Mouse (Mus musculus) lung, embryonic 15.5 days (tissue): Measurements from ENCODE around the gene Maats1. TPM values are rescaled to one million over a fixed set of nuclear protein-coding genes. Genes with fewer than 3 reads are reported as not detected.
A peak's percentile ranks its signal among the peaks of the same experiment; 100 is the strongest.

Source experiments
- ATAC-seq: fragments of 200-750 bp; cut with Nextera tagmentation; 2 replicates; pipeline ENCODE4 v1.8.0; 2017; ENCODE audit warnings: moderate number of reproducible peaks, borderline replicate concordance; ENCODE audit not compliant: low FRiP score, low TSS enrichment; ENCODE audit errors: extremely low read depth
- H3K27ac ChIP-seq: fragments of 300-500 bp; sonication (generic); 2 replicates; pipeline ENCODE4 v1.5.1; 2015; ENCODE audit warnings: moderate library complexity, mild to moderate bottlenecking, inconsistent platforms
- H3K27me3 ChIP-seq: fragments of 300-500 bp; sonication (generic); 2 replicates; pipeline ENCODE4 v1.6.1; 2015; ENCODE audit warnings: inconsistent platforms
- H3K36me3 ChIP-seq: fragments of 300-500 bp; sonication (generic); 2 replicates; pipeline ENCODE4 v1.6.1; 2015; ENCODE audit warnings: inconsistent platforms
- H3K4me1 ChIP-seq: fragments of 300-500 bp; sonication (generic); 2 replicates; pipeline ENCODE4 v1.6.1; 2015; ENCODE audit warnings: inconsistent platforms
- H3K4me2 ChIP-seq: fragments of 300-500 bp; sonication (generic); 2 replicates; pipeline ENCODE4 v1.6.1; 2015; ENCODE audit warnings: inconsistent platforms, mild to moderate bottlenecking, moderate library complexity
- H3K4me3 ChIP-seq: fragments of 300-500 bp; sonication (generic); 2 replicates; pipeline ENCODE4 v1.5.1; 2015; ENCODE audit warnings: mild to moderate bottlenecking, inconsistent platforms
- H3K9ac ChIP-seq: fragments of 300-500 bp; sonication (generic); 2 replicates; pipeline ENCODE4 v1.6.1; 2015; ENCODE audit warnings: inconsistent platforms
- H3K9me3 ChIP-seq: fragments of 300-500 bp; sonication (generic); 2 replicates; pipeline ENCODE4 v1.6.1; 2016; ENCODE audit warnings: inconsistent platforms
- WGBS: fragments of 180-500 bp; shearing (Covaris S2); methylation state at CpG from one replicate; pipeline ENCODE4 v1.1.7; 2015; 5-methylcytosine and 5-hydroxymethylcytosine counted together
- polyA plus RNA-seq: library from polyadenylated mRNA; unstranded; fragments of >200 nt; fragmentation: Nextera tagmentation; extraction: Ambion mirVana; gene quantifications from 2 replicates; pipeline ENCODE4 v1.2.1, GENCODE M21; 2015

Maats1 gene
- polyA plus RNA-seq, 1 experiment from 2014 or later = 0.65 TPM

DNA sequence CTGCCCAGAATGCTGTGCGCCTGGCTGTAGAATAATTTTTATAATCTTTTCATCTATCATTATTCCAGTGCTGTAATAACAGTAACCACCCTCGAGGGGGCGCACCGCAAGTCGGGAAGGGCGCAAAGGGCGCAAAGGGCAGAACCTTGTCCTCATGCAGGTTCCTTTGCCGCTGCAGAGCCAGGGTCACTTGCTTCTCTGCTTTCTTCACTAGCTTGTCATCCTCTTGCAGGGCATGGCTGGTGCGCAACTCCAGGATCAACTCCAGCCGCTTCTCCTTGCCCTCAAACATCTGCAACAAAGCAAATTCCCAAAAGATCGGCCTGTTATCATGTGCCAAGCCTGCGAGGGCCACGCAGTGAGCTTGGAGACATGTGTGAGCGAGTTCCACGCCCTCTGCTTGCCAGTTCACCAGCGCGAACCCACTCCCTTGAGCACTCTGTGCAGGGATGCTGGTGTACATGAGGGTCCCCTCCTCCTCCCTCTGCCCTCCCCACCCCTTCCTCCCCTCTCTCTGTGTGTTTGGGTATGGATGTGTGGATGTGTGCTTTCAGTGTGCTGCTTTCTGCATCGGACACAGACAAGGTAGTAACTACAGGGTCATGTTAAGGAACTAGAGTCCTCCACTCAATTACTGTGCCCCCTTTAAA is 35.2 kb downstream of the Maats1 start:
- H3K4me1 ChIP-seq = peaks cover 14% of the 10 kb centered on the region

DNA sequence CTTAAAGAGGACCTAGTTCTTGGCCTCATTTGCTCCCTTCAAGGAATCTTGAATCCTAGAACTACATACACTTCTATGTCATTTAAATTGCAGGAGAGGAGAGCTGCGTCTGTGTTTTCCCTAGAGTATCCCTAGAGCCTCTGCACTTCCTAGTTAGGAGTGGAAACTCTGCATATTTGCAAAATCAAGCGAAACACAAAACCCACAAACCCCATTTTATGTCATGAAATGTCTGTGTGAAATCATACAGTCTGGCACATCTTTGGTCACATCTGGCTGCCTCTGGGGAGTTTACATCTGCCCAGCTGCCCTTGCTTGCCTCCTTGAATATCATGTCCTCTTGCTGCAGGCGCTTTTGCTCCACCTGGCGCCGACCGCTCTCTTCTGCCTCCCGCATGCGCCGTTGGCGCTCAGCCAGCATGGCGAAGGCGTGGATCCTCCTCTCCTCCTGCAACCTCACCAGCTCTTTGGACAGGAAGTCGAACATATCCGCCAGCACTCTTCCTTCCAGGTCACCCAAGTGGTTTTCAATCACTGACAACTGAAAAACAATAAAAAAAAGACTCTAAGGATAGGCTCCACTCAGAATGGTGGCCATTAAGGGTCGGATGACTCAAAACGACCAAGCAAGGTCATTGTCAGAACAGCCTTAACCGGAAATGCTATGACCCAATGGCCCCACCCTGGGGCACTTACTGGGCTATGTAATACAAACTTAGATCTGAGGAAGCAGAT is 37.3 kb downstream of the Maats1 start:
- no peaks in the 10 kb centered on the region for H3K9me3 ChIP-seq
- WGBS = 47% methylated on average over 17 of the region's 17 CpGs
- H3K27me3 ChIP-seq = no peaks in the 10 kb centered on the region
- H3K9ac ChIP-seq = no peak overlapping the region
- ATAC-seq = peak; percentile 74
- no peak overlapping the region for H3K27ac ChIP-seq
- no peaks in the 10 kb centered on the region for H3K36me3 ChIP-seq
- peaks cover 14% of the 10 kb centered on the region for H3K4me1 ChIP-seq
- peak overlapping the region; percentile 42 for H3K4me2 ChIP-seq
- H3K4me3 ChIP-seq = no peak overlapping the region

More for the DNA sequence above, 35.2 kb downstream of the Maats1 start:
- Histone ChIP-seq H3K9ac (no peak overlapping the region), H3K4me3 (no peak overlapping the region), H3K36me3 (no peaks in the 10 kb centered on the region), H3K27ac (no peak overlapping the region), H3K9me3 (no peaks in the 10 kb centered on the region), H3K27me3 (no peaks in the 10 kb centered on the region), H3K4me2 (no peak overlapping the region)
- WGBS = 45% methylated on average over 18 of the region's 18 CpGs
- no peak for ATAC-seq

DNA sequence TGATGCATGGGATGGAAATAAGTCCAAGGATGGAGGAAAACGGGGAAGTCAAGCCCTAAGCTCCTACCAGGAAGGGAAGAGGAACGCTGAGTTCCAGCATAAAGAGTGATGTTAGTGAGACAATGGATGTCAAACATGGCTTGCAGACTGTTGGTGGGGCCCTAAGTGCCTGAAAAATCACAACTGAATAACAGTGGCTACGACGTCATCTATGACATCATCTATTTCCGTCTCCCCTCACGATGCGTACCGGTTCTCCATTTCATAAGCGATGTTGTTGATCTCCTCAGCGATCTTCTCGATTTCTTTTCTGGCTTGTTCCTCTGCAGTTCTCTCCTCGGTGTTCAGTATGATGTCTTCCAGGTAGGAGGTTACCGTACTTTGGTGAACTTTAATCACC is 39.6 kb downstream of the Maats1 start:
- Histone ChIP-seq H3K9me3 (no peaks in the 10 kb centered on the region), H3K36me3 (no peaks in the 10 kb centered on the region), H3K9ac (no peak overlapping the region), H3K27ac (no peak overlapping the region), H3K4me2 (no peak overlapping the region), H3K4me3 (no peak overlapping the region), H3K4me1 (peaks cover 14% of the 10 kb centered on the region), H3K27me3 (no peaks in the 10 kb centered on the region)
- 89% methylated on average over 13 of the region's 13 CpGs for WGBS
- no peak for ATAC-seq

- 78% methylated on average over 6 of the region's 6 CpGs for WGBS
- ATAC-seq = no peak
- Histone ChIP-seq H3K4me1 (peaks cover 3% of the 10 kb centered on the region; the same call in 1 of the 2 replicates), H3K9ac (no peak overlapping the region), H3K4me2 (no peak overlapping the region), H3K4me3 (no peak overlapping the region), H3K27me3 (no peaks in the 10 kb centered on the region), H3K9me3 (no peaks in the 10 kb centered on the region), H3K27ac (no peak overlapping the region), H3K36me3 (no peaks in the 10 kb centered on the region)
Measured at GRCm38 (mm10) chr16:38298410-38298809, 43.5 kb downstream of the Maats1 start.

- Histone ChIP-seq H3K36me3 (no peaks in the 10 kb centered on the region), H3K4me2 (0 out of 2 replicates have a peak overlapping the region, but pooled peaks have one; percentile 8), H3K9ac (no peak overlapping the region), H3K9me3 (no peaks in the 10 kb centered on the region), H3K4me1 (peaks cover 3% of the 10 kb centered on the region; the same call in 1 of the 2 replicates), H3K4me3 (no peak overlapping the region), H3K27me3 (no peaks in the 10 kb centered on the region), H3K27ac (no peak overlapping the region)
- no peak for ATAC-seq
- 28% methylated on average over 5 of the region's 5 CpGs for WGBS
Measured at GRCm38 (mm10) chr16:38295349-38295930, 46.5 kb downstream of the Maats1 start.

GRCm38 (mm10) chr16:38294685-38295348 is 47.1 kb downstream of the Maats1 start, which contains the start of gene Nr1i2:
Gene Nr1i2 (minus strand): TSS chr16:38294824.
- H3K27me3 ChIP-seq = no peaks in the 10 kb centered on the region
- peaks cover 3% of the 10 kb centered on the region; the same call in 1 of the 2 replicates for H3K4me1 ChIP-seq
- no peaks in the 10 kb centered on the region for H3K36me3 ChIP-seq
- no peaks in the 10 kb centered on the region for H3K9me3 ChIP-seq
- 0 out of 2 replicates have a peak within 1 kb of the TSS, but pooled peaks have one; percentile 8 for H3K4me2 ChIP-seq
- H3K27ac ChIP-seq = no peak within 1 kb of the TSS
- H3K9ac ChIP-seq = no peak within 1 kb of the TSS
- no peak within 1 kb of the TSS for H3K4me3 ChIP-seq
- 40% methylated on average over 7 of the region's 7 CpGs for WGBS
- no peak; the same call in 1 of the 2 replicates for ATAC-seq

- Histone ChIP-seq H3K27ac (no peak overlapping the region), H3K4me2 (no peak overlapping the region), H3K9me3 (no peaks in the 10 kb centered on the region), H3K9ac (no peak overlapping the region), H3K4me1 (peaks cover 3% of the 10 kb centered on the region; the same call in 1 of the 2 replicates), H3K4me3 (no peak overlapping the region), H3K36me3 (no peaks in the 10 kb centered on the region), H3K27me3 (no peaks in the 10 kb centered on the region)
- no peak for ATAC-seq
- WGBS = 65% methylated on average over 2 of the region's 2 CpGs
Measured at GRCm38 (mm10) chr16:38290151-38290550, 51.8 kb downstream of the Maats1 start.

- 21% methylated on average over 6 of the region's 6 CpGs for WGBS
- Histone ChIP-seq H3K4me2 (no peak overlapping the region), H3K4me1 (no peaks in the 10 kb centered on the region), H3K9me3 (no peaks in the 10 kb centered on the region), H3K4me3 (no peak overlapping the region), H3K27ac (no peak overlapping the region), H3K27me3 (no peaks in the 10 kb centered on the region), H3K36me3 (no peaks in the 10 kb centered on the region), H3K9ac (no peak overlapping the region)
- ATAC-seq = no peak
Measured at GRCm38 (mm10) chr16:38288851-38289250, 53.1 kb downstream of the Maats1 start.

DNA sequence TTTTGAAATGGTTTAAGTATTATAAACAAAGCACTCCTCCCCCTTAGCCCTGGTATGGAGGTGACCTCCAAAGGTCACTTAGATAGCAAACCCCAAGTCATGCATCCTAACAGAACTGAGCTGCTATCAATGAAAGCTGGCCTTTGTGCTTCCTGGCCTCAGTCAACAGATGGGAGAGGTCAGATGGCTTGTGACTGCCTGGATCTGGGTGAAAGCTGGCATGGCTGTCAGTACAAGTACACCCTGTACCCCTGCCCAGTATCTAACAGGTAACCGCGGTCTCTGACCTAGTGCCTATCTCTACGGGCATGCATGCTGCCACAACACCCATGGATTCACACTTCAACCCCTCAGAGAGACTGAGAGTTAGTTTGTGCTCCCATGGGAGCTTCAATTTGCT is 54.2 kb downstream of the Maats1 start:
- ATAC-seq = no peak
- Histone ChIP-seq H3K4me2 (no peak overlapping the region), H3K36me3 (no peaks in the 10 kb centered on the region), H3K4me1 (no peaks in the 10 kb centered on the region), H3K4me3 (no peak overlapping the region), H3K27me3 (no peaks in the 10 kb centered on the region), H3K27ac (no peak overlapping the region), H3K9me3 (no peaks in the 10 kb centered on the region), H3K9ac (no peak overlapping the region)
- 87% methylated on average over 3 of the region's 3 CpGs for WGBS

- Histone ChIP-seq H3K4me2 (no peak overlapping the region), H3K9ac (no peak overlapping the region), H3K36me3 (no peaks in the 10 kb centered on the region), H3K9me3 (no peaks in the 10 kb centered on the region), H3K4me1 (no peaks in the 10 kb centered on the region), H3K27ac (no peak overlapping the region), H3K27me3 (no peaks in the 10 kb centered on the region), H3K4me3 (no peak overlapping the region)
- WGBS = 48% methylated on average over 6 of the region's 6 CpGs
- no peak for ATAC-seq
Measured at GRCm38 (mm10) chr16:38287357-38287756, 54.6 kb downstream of the Maats1 start.

- Histone ChIP-seq H3K27me3 (no peaks in the 10 kb centered on the region), H3K9me3 (no peaks in the 10 kb centered on the region), H3K4me2 (no peak overlapping the region), H3K27ac (no peak overlapping the region), H3K9ac (no peak overlapping the region), H3K36me3 (no peaks in the 10 kb centered on the region), H3K4me3 (no peak overlapping the region), H3K4me1 (no peaks in the 10 kb centered on the region)
- 42% methylated on average over 4 of the region's 4 CpGs for WGBS
- no peak for ATAC-seq
Measured at GRCm38 (mm10) chr16:38286541-38286940, 55.4 kb downstream of the Maats1 start.
